Mouse (Mus musculus): ENCODE measurements at regions not wholly inside any gene's neighbourhood (a gene's known extent, or its start where the extent isn't known, plus 50 kb on each side); places are given as distances from the start of the nearest gene placed in this dataset.

DNA sequence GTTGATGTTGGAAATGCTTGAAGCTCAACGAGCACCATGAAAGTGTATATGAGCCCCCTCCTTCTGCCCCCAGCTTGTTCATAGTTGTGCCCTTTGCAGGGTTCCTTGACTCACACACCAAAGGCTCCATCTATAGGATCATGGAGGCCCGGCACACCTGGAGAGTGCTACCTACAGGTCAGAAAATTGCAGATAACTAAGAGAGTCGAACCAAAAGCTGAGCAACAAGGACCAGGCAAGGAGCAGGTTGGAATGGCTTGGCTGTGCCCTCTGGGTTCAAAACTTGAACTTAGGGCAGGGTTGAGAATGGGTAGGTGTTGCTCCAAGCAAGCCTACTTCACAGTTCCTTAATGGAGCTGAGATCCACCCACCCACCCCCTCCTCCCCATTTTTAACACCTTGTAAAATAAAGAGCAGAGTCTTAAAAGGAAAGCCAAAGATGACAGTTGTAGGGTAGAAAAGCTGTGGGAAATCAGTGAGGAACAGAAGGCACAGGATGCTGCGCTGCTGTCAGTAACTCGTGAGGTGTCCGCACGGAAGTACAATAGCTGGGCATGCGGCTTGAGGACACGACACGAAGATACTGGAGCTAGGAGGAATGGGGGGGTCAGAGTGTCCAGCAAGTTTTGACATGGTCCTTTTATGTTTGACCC lies 180.0 kb upstream of the Ntm start:
- WGBS = 89% methylated on average over 10 of the region's 10 CpGs
- no peak for ATAC-seq (replicated peaks; ENCODE audit: low FRiP score, low TSS enrichment, low read depth)

DNA sequence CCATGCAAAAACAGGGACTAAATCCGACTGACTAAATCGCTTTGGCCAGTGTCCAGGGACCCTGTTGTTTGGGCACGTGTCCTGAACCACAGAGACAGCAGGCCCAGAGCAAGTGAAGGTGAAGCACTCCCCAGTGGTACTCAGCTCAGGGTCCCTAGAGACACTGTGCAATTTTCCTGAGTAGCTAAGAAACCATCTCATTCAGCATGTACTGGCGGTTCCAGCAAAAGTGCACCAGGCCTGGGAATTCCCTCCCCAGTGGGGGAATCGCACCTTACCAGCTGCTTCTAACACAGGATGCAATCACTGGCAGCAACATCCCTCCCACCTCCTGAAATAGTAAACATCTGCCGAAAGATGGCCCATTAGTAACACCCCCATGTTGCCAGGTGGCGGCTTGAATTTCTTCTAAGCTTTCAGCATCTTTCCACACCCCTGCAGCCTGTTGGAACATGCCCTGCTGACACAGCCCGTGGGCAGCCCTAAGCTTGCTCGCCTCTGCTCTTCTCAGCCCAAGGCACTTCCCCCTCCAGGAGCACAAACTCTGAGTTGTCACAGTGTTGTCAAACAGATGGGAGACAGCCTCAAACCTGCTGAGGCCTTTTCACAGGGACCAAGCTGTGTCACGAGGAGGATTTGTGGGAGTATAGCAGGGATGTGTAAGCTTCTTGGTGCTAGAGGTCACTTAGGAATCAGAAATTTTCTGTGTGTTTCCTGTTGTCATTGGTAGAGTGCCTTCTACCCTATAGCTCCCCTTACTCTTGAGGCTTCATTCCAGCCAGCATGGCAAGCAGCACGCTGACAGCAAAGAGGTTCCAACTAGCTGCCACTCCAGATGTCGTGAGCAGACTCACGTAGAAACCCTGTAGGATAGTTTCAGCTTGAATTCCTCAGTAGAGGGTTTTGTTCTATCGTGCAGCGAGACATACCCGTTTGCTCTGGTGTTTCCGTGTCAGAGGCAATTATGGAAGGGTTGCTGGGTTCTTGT lies 186.8 kb upstream of the Ntm start:
- no peak for ATAC-seq (replicated peaks; ENCODE audit: low FRiP score, low TSS enrichment, low read depth)

More for the DNA sequence above, 180.0 kb upstream of the Ntm start:
- no peaks in the 10 kb centered on the region for H3K9me3 ChIP-seq (ENCODE audit: control insufficient read depth, low read length)
- no peak overlapping the region for H3K4me2 ChIP-seq (ENCODE audit: low read length)
- no peak overlapping the region for H3K27ac ChIP-seq (ENCODE audit: low read depth)
- H3K27me3 ChIP-seq (replicated peaks; ENCODE audit: control insufficient read depth, insufficient read depth, low read length) = no peaks in the 10 kb centered on the region
- DNase-seq (ENCODE audit: low spot score) = no peak
- no peak overlapping the region for H3K4me3 ChIP-seq (ENCODE audit: low read depth, low read length)
- no peak overlapping the region for H3K9ac ChIP-seq (ENCODE audit: low read length)
- no peaks in the 10 kb centered on the region for H3K36me3 ChIP-seq (ENCODE audit: control insufficient read depth, insufficient read depth, low read length)
- peaks cover 4% of the 10 kb centered on the region; the same call in 1 of the 2 replicates for H3K4me1 ChIP-seq (replicated peaks; ENCODE audit: control insufficient read depth, insufficient read depth, low read length)

DNA sequence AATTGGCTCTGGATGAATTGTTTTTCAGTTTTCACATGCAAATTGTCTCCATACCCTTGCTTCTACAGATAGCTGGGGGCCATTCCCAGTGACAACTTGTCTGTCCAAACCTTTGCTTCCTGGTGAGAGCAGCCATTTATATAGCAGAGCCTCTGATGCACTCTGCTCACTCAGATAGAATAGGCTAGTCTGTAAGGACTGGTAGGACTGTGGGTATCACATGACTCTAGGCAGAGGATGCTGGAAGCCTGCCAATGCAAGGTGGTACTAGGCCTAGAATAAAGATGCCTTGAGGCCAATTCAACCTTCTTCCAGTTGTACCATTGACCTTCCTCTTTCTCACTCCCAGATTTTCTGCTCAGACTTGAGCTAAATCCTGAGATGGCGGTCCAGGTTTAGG lies 188.2 kb upstream of the Ntm start:
- Histone ChIP-seq H3K36me3 (ENCODE audit: control insufficient read depth, insufficient read depth, low read length) (no peaks in the 10 kb centered on the region), H3K4me3 (ENCODE audit: low read depth, low read length) (no peak overlapping the region), H3K4me1 (replicated peaks; ENCODE audit: control insufficient read depth, insufficient read depth, low read length) (no peaks in the 10 kb centered on the region), H3K9ac (ENCODE audit: low read length) (no peak overlapping the region), H3K4me2 (ENCODE audit: low read length) (no peak overlapping the region), H3K27me3 (replicated peaks; ENCODE audit: control insufficient read depth, insufficient read depth, low read length) (no peaks in the 10 kb centered on the region), H3K27ac (ENCODE audit: low read depth) (no peak overlapping the region), H3K9me3 (ENCODE audit: control insufficient read depth, low read length) (no peaks in the 10 kb centered on the region)
- WGBS = 86% methylated on average over 1 of the region's 1 CpGs
- ATAC-seq (replicated peaks; ENCODE audit: low FRiP score, low TSS enrichment, low read depth) = no peak
- DNase-seq (ENCODE audit: low spot score) = no peak

More for the DNA sequence above, 186.8 kb upstream of the Ntm start:
- WGBS = 42% methylated on average over 17 of the region's 17 CpGs
- no peaks in the 10 kb centered on the region for H3K9me3 ChIP-seq (ENCODE audit: control insufficient read depth, low read length)
- no peaks in the 10 kb centered on the region for H3K4me1 ChIP-seq (replicated peaks; ENCODE audit: control insufficient read depth, insufficient read depth, low read length)
- no peak overlapping the region for H3K4me2 ChIP-seq (ENCODE audit: low read length)
- H3K27ac ChIP-seq (ENCODE audit: low read depth) = no peak overlapping the region
- H3K9ac ChIP-seq (ENCODE audit: low read length) = no peak overlapping the region
- H3K36me3 ChIP-seq (ENCODE audit: control insufficient read depth, insufficient read depth, low read length) = no peaks in the 10 kb centered on the region
- no peak for DNase-seq (ENCODE audit: low spot score)
- no peak overlapping the region for H3K4me3 ChIP-seq (ENCODE audit: low read depth, low read length)
- H3K27me3 ChIP-seq (replicated peaks; ENCODE audit: control insufficient read depth, insufficient read depth, low read length) = no peaks in the 10 kb centered on the region

DNA sequence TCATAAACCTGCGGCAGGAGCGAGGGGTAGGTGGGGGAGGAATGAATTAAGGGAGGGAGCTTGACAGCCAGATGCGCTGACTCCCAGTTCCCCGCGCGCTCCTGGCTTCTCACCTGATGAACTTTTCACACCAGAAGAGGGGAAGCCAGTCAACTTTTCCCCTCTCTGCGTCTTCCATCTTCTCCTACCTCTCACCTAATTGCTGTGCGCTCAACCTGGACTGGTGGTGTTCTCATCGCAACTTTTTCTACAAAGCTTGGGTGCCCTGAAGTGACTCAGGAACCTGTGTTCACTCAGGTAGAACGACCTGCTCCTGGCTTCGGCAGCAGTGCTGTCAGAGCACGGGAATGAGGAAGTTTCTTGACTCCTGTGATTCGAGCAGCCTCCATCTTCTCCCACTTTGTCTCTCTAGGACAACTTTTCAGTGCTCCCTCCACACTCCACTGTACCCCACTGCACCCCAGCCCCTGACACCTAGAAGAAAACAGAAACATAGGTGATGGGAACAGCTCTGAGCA lies 203.4 kb upstream of the Ntm start:
- WGBS = 58% methylated on average over 13 of the region's 13 CpGs
- DNase-seq (ENCODE audit: low spot score) = no peak
- H3K9me3 ChIP-seq (ENCODE audit: control insufficient read depth, low read length) = no peaks in the 10 kb centered on the region
- no peaks in the 10 kb centered on the region for H3K36me3 ChIP-seq (ENCODE audit: control insufficient read depth, insufficient read depth, low read length)
- H3K4me2 ChIP-seq (ENCODE audit: low read length) = no peak overlapping the region
- H3K9ac ChIP-seq (ENCODE audit: low read length) = no peak overlapping the region
- H3K27me3 ChIP-seq (replicated peaks; ENCODE audit: control insufficient read depth, insufficient read depth, low read length) = no peaks in the 10 kb centered on the region
- ATAC-seq (replicated peaks; ENCODE audit: low FRiP score, low TSS enrichment, low read depth) = 0 out of 2 replicates have a peak, but pooled peaks have one; percentile 32
- peaks cover 7% of the 10 kb centered on the region; the same call in 1 of the 2 replicates for H3K4me1 ChIP-seq (replicated peaks; ENCODE audit: control insufficient read depth, insufficient read depth, low read length)
- no peak overlapping the region for H3K4me3 ChIP-seq (ENCODE audit: low read depth, low read length)
- H3K27ac ChIP-seq (ENCODE audit: low read depth) = no peak overlapping the region

DNA sequence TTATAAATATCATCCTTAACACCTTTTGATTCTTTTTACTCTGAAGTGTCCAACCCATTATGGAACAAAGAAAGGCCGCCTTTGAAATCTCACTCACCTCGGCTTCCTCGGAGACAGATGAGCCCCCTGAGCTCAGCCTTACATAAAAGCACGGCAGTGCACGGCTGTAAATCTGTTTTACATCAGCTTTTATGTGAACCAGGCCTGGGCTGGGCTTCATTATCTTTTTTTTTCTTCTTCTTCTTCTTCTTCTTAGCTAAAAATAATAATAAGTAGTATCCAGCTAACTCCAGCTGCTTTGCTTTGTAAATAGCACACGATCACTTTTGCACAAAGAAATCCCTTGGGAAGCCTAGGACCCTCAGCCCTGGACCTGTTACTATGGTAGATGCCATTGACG lies 204.3 kb upstream of the Ntm start:
- H3K9ac ChIP-seq (ENCODE audit: low read length) = no peak overlapping the region
- WGBS = 28% methylated on average over 7 of the region's 7 CpGs
- H3K9me3 ChIP-seq (ENCODE audit: control insufficient read depth, low read length) = no peaks in the 10 kb centered on the region
- ATAC-seq (replicated peaks; ENCODE audit: low FRiP score, low TSS enrichment, low read depth) (no peak), DNase-seq (ENCODE audit: low spot score) (no peak)
- peaks cover 7% of the 10 kb centered on the region; the same call in 1 of the 2 replicates for H3K4me1 ChIP-seq (replicated peaks; ENCODE audit: control insufficient read depth, insufficient read depth, low read length)
- no peak overlapping the region for H3K27ac ChIP-seq (ENCODE audit: low read depth)
- H3K4me2 ChIP-seq (ENCODE audit: low read length) = no peak overlapping the region
- H3K36me3 ChIP-seq (ENCODE audit: control insufficient read depth, insufficient read depth, low read length) = no peaks in the 10 kb centered on the region
- no peak overlapping the region for H3K4me3 ChIP-seq (ENCODE audit: low read depth, low read length)
- no peaks in the 10 kb centered on the region for H3K27me3 ChIP-seq (replicated peaks; ENCODE audit: control insufficient read depth, insufficient read depth, low read length)

DNA sequence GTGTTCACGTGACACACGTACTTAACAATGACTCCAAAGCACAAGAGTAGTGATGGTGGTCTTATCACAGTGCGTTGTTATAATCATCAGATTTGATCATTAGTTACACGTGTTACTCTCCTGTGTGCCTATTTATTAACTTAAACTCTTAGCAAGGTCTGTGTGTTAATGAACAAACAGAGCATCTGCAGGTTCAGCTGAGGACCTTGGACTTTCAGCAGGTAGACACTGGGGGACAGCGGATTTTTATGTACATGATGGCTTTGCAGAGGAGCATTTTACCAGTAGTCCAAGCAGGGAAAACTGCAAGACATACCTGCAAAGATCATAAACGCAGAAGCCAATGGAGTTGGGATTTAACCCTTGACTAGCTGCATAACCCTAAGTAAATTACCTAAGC lies 211.7 kb upstream of the Ntm start:
- WGBS = 70% methylated on average over 6 of the region's 6 CpGs
- H3K4me3 ChIP-seq (ENCODE audit: low read depth, low read length) = no peak overlapping the region
- ATAC-seq (replicated peaks; ENCODE audit: low FRiP score, low TSS enrichment, low read depth) = no peak
- no peaks in the 10 kb centered on the region for H3K9me3 ChIP-seq (ENCODE audit: control insufficient read depth, low read length)
- no peak overlapping the region for H3K27ac ChIP-seq (ENCODE audit: low read depth)
- H3K9ac ChIP-seq (ENCODE audit: low read length) = no peak overlapping the region
- H3K4me1 ChIP-seq (replicated peaks; ENCODE audit: control insufficient read depth, insufficient read depth, low read length) = peaks cover 8% of the 10 kb centered on the region
- no peaks in the 10 kb centered on the region for H3K36me3 ChIP-seq (ENCODE audit: control insufficient read depth, insufficient read depth, low read length)
- H3K4me2 ChIP-seq (ENCODE audit: low read length) = no peak overlapping the region
- no peak for DNase-seq (ENCODE audit: low spot score)
- no peaks in the 10 kb centered on the region for H3K27me3 ChIP-seq (replicated peaks; ENCODE audit: control insufficient read depth, insufficient read depth, low read length)

DNA sequence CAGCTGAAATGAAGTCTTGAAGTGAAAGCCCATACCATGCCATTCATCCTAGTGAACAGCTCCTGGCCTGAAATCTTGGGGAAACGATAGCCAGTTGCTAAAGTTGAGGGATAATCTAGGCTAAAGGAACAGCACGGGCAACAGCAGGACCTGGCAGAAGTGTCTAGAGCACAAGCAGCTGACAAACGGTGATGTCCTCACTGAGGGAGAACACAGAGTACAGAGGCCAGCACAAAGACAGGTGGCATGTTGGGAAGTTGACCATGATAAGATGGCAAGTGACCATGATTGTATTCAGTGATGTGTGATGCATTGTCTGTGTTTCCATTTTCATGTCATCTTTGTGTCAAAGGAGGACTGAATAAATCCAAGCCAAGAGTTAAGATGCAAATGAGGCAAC lies 212.4 kb upstream of the Ntm start:
- Histone ChIP-seq H3K4me3 (ENCODE audit: low read depth, low read length) (no peak overlapping the region), H3K27ac (ENCODE audit: low read depth) (no peak overlapping the region), H3K9ac (ENCODE audit: low read length) (no peak overlapping the region), H3K4me1 (replicated peaks; ENCODE audit: control insufficient read depth, insufficient read depth, low read length) (peaks cover 8% of the 10 kb centered on the region), H3K36me3 (ENCODE audit: control insufficient read depth, insufficient read depth, low read length) (no peaks in the 10 kb centered on the region), H3K9me3 (ENCODE audit: control insufficient read depth, low read length) (no peaks in the 10 kb centered on the region), H3K4me2 (ENCODE audit: low read length) (no peak overlapping the region), H3K27me3 (replicated peaks; ENCODE audit: control insufficient read depth, insufficient read depth, low read length) (no peaks in the 10 kb centered on the region)
- DNase-seq (ENCODE audit: low spot score) = no peak
- ATAC-seq (replicated peaks; ENCODE audit: low FRiP score, low TSS enrichment, low read depth) = no peak
- 77% methylated on average over 3 of the region's 3 CpGs for WGBS

DNA sequence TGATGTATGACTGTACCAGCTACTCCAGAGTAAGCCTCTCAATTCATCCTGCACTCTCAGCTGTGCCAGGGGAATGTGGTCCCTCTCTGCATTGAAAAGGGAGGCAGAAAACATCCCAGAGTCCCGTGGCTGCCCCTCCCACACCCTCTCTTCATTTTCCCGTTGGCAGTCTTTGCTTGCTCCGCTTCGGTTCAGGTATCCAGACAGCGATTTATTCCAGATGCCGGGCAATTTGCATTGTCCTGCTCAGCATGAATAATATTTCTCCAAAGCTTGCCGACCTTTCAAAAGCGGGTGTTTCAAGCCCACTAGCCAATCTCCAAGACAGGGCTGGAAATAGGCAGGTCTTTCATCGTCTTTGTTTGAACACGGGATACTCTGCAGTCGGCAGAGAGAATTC lies 220.5 kb upstream of the Ntm start:
- Histone ChIP-seq H3K4me1 (replicated peaks; ENCODE audit: control insufficient read depth, insufficient read depth, low read length) (no peaks in the 10 kb centered on the region), H3K27ac (ENCODE audit: low read depth) (no peak overlapping the region), H3K9me3 (ENCODE audit: control insufficient read depth, low read length) (no peaks in the 10 kb centered on the region), H3K4me3 (ENCODE audit: low read depth, low read length) (no peak overlapping the region), H3K27me3 (replicated peaks; ENCODE audit: control insufficient read depth, insufficient read depth, low read length) (no peaks in the 10 kb centered on the region), H3K4me2 (ENCODE audit: low read length) (no peak overlapping the region), H3K36me3 (ENCODE audit: control insufficient read depth, insufficient read depth, low read length) (no peaks in the 10 kb centered on the region), H3K9ac (ENCODE audit: low read length) (no peak overlapping the region)
- WGBS = 59% methylated on average over 11 of the region's 11 CpGs
- no peak for ATAC-seq (replicated peaks; ENCODE audit: low FRiP score, low TSS enrichment, low read depth)
- no peak for DNase-seq (ENCODE audit: low spot score)

Measured in intestine, embryonic 14.5 days (tissue).